Mouse (Mus musculus) MEL (cell line): ENCODE measurements around the gene Cyfip1. TPM values are rescaled to one million over a fixed set of nuclear protein-coding genes. Genes with fewer than 3 reads are reported as not detected.

ENCODE experiments used
- DNase-seq: peaks from one replicate; pipeline ENCODE4 v3.0.0; 2011; ENCODE audit warnings: low read depth, low spot score
- H3K27ac ChIP-seq: 2 replicates; pipeline ENCODE4 v1.5.1; 2012; ENCODE audit warnings: low read depth, mild to moderate bottlenecking, control low read depth, low read length, moderate library complexity; ENCODE audit not compliant: control insufficient read depth
- H3K27me3 ChIP-seq, 2 experiments: fragments of 150-350 bp in 1 of 2; sonication (generic) in 1 of 2; 2 replicates each; pipeline ENCODE4 v1.6.1; 2012; ENCODE audit warnings: low read length in 2 of 2, mild to moderate bottlenecking in 2 of 2, improper control_type of control experiment in 1 of 2, moderate library complexity in 1 of 2; ENCODE audit not compliant: insufficient read depth in 2 of 2, control insufficient read depth in 1 of 2
- H3K36me3 ChIP-seq, 2 experiments: 2 replicates each; pipeline ENCODE4 v1.6.1; 2012 to 2014; ENCODE audit warnings: low read length in 2 of 2, improper control_type of control experiment in 1 of 2, inconsistent platforms in 1 of 2, mild to moderate bottlenecking in 1 of 2; ENCODE audit not compliant: insufficient read depth in 2 of 2, control insufficient read depth in 1 of 2
- H3K4me1 ChIP-seq, 2 experiments: fragments of 150-350 bp in 1 of 2; sonication (generic) in 1 of 2; 2 replicates each; pipeline ENCODE4 v1.6.1; 2012; ENCODE audit warnings: low read length in 2 of 2, improper control_type of control experiment in 1 of 2, mild to moderate bottlenecking in 1 of 2; ENCODE audit not compliant: insufficient read depth in 2 of 2, control insufficient read depth in 1 of 2
- H3K4me3 ChIP-seq, 2 experiments: fragments of 150-350 bp in 1 of 2; sonication (generic) in 1 of 2; 2 replicates each; pipeline ENCODE4 v1.5.1; 2012; ENCODE audit warnings: low read depth in 2 of 2, low read length in 2 of 2, mild to moderate bottlenecking in 2 of 2, moderate library complexity in 2 of 2, control low read depth in 1 of 2, improper control_type of control experiment in 1 of 2; ENCODE audit not compliant: control insufficient read depth in 1 of 2, insufficient read depth in 1 of 2
- H3K79me2 ChIP-seq: 2 replicates; pipeline ENCODE4 v1.6.1; 2012; ENCODE audit warnings: mild to moderate bottlenecking, low read length, moderate library complexity; ENCODE audit not compliant: control insufficient read depth, poor library complexity, insufficient read depth
- H3K9ac ChIP-seq: 2 replicates; pipeline ENCODE4 v1.6.1; 2012; ENCODE audit warnings: low read depth, mild to moderate bottlenecking, control low read depth, low read length, moderate library complexity; ENCODE audit not compliant: control insufficient read depth, poor library complexity, severe bottlenecking
- H3K9me3 ChIP-seq: fragments of 150-350 bp; sonication (generic); replicated peaks from 2 replicates; pipeline ENCODE4 v1.6.1; 2012; ENCODE audit warnings: mild to moderate bottlenecking, low read length, improper control_type of control experiment, moderate library complexity; ENCODE audit not compliant: insufficient read depth
- CHD2 ChIP-seq: IDR thresholded peaks from 2 replicates; pipeline ENCODE4 v1.6.1; 2011; ENCODE audit warnings: low read length, improper control_type of control experiment
- ETS1 ChIP-seq: IDR thresholded peaks from 2 replicates; pipeline ENCODE4 v1.6.1; 2012; ENCODE audit warnings: low read depth, mild to moderate bottlenecking, inconsistent platforms, low read length, improper control_type of control experiment, moderate library complexity
- GABPA ChIP-seq: IDR thresholded peaks from 2 replicates; pipeline ENCODE4 v1.6.1; 2012; ENCODE audit warnings: low read depth, mild to moderate bottlenecking, inconsistent platforms, low read length, improper control_type of control experiment, moderate library complexity
- GATA1 ChIP-seq: IDR thresholded peaks from 2 replicates; pipeline ENCODE4 v1.6.1; 2011; ENCODE audit warnings: low read depth, low read length, improper control_type of control experiment
- JUND ChIP-seq: IDR thresholded peaks from 2 replicates; pipeline ENCODE4 v1.6.1; 2011; ENCODE audit warnings: low read depth, mild to moderate bottlenecking, improper control_type of control experiment, low read length
- MAFK ChIP-seq: IDR thresholded peaks from 2 replicates; pipeline ENCODE4 v1.6.1; 2011; ENCODE audit warnings: low read depth, mild to moderate bottlenecking, low read length, improper control_type of control experiment, borderline replicate concordance
- MAZ ChIP-seq: IDR thresholded peaks from 2 replicates; pipeline ENCODE4 v1.6.1; 2012; ENCODE audit warnings: low read depth, mild to moderate bottlenecking, inconsistent platforms, low read length, improper control_type of control experiment
- POLR2A ChIP-seq, 2 experiments: IDR thresholded peaks; 2 replicates each; pipeline ENCODE4 v1.6.1; 2011 to 2012; ENCODE audit warnings: low read length in 2 of 2, mild to moderate bottlenecking in 2 of 2, control low read depth in 1 of 2, improper control_type of control experiment in 1 of 2, low read depth in 1 of 2, moderate library complexity in 1 of 2; ENCODE audit not compliant: control insufficient read depth in 1 of 2, insufficient read depth in 1 of 2, poor library complexity in 1 of 2
- POLR2AphosphoS2 ChIP-seq: IDR thresholded peaks from 2 replicates; pipeline ENCODE4 v1.6.1; 2011; ENCODE audit warnings: low read length, improper control_type of control experiment
- RCOR1 ChIP-seq: IDR thresholded peaks from 2 replicates; pipeline ENCODE4 v1.6.1; 2012; ENCODE audit warnings: low read depth, mild to moderate bottlenecking, inconsistent platforms, low read length, improper control_type of control experiment
- SIN3A ChIP-seq: IDR thresholded peaks from 2 replicates; pipeline ENCODE4 v1.6.1; 2012; ENCODE audit warnings: low read length, improper control_type of control experiment, inconsistent platforms
- TAL1 ChIP-seq: IDR thresholded peaks from 2 replicates; pipeline ENCODE4 v1.6.1; 2012; ENCODE audit warnings: mild to moderate bottlenecking, inconsistent platforms, low read length, moderate library complexity, mixed read lengths
- TBP ChIP-seq: IDR thresholded peaks from 2 replicates; pipeline ENCODE4 v1.8.0; 2011; ENCODE audit warnings: low read depth, low read length, improper control_type of control experiment
- USF1 ChIP-seq: IDR thresholded peaks from 2 replicates; pipeline ENCODE4 v1.6.1; 2014; ENCODE audit warnings: low read depth, mild to moderate bottlenecking, inconsistent platforms, low read length, improper control_type of control experiment, moderate library complexity
- USF2 ChIP-seq, 2 experiments: IDR thresholded peaks; 2 replicates each; pipeline ENCODE4 v1.6.1; 2011 to 2012; ENCODE audit warnings: improper control_type of control experiment in 2 of 2, low read length in 2 of 2, borderline replicate concordance in 1 of 2, inconsistent platforms in 1 of 2, low read depth in 1 of 2, mild to moderate bottlenecking in 1 of 2; ENCODE audit not compliant: insufficient read depth in 1 of 2
- ZKSCAN1 ChIP-seq: IDR thresholded peaks from 2 replicates; pipeline ENCODE4 v1.6.1; 2012; ENCODE audit warnings: low read depth, mild to moderate bottlenecking, inconsistent platforms, low read length, improper control_type of control experiment, moderate library complexity
- polyA plus RNA-seq, 2 experiments: library from polyadenylated mRNA; stranded (reverse) in 1 of 2; unstranded in 1 of 2; fragments of >175 nt in 1 of 2; fragments of >200 nt in 1 of 2; gene quantifications; 2 replicates each; pipeline versions ENCODE4 v1.2.1 to v1.2.4; 2012; ENCODE audit warnings: low replicate concordance in 2 of 2, low read depth in 1 of 2; ENCODE audit not compliant: insufficient read length in 2 of 2, insufficient read depth in 1 of 2, missing spikeins in 1 of 2
- total RNA-seq: library from RNA; depleted of rRNA; stranded (reverse); fragments of 300-350 nt; gene quantifications from 2 replicates; pipeline ENCODE4 v1.2.3, GENCODE M21; 2012

Cyfip1 gene
- total and polyA plus RNA-seq, 3 experiments: 18.3 to 124 (median 27.6) TPM

DNA sequence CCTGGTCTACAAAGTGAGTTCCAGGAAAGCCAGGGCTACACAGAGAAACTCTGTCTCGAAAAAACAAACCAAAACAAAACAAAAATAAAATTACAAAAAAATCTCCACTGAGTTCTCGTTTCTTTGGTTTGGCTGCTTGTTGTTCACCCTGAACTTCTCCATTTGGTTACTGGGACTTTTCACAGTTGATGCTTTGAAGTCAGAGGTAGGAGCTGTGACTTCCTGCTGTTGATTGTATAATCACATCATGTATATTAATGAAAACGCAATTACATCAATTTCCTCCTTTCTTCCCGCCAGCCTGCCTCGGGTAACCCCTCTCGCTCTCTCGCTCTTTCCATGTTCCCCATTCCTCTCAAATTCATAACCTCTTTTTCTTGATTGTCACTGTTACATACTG lies 26.7 kb downstream of the Cyfip1 start:
- no peaks in the 10 kb centered on the region for H3K4me1 ChIP-seq
- H3K27ac ChIP-seq: no peak overlapping the region
- H3K79me2 ChIP-seq: 0 out of 2 replicates have a peak, but pooled peaks cover 2% of the 10 kb centered on the region

DNA sequence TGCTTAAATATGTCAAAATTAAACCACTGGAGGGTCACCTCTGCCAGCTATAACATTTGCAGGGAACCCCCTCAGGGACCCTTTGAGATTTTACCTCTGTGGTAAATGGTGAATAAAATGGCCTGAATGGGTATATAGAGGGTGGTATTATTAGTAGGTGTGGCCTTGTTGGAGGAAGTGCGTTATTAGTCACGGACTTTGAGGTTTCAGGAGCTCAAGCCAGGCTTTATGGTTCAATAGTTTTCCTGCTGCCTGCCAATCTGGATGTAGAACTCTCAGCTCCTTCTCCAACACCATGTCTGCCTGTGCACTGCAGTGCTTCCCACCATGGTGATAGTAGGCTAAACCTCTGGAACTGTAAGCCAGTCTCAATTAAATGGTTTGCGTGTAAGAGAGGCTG lies 27.7 kb downstream of the Cyfip1 start:
- H3K27me3 ChIP-seq: no peaks in the 10 kb centered on the region
- H3K79me2 ChIP-seq: 0 out of 2 replicates have a peak, but pooled peaks cover 2% of the 10 kb centered on the region
- no peak overlapping the region for H3K4me3 ChIP-seq
- H3K9ac ChIP-seq: no peak overlapping the region
- DNase-seq: no peak
- no peaks in the 10 kb centered on the region for H3K9me3 ChIP-seq
- no peaks in the 10 kb centered on the region; a peak in 1 of 4 replicates for H3K36me3 ChIP-seq
- no peaks in the 10 kb centered on the region for H3K4me1 ChIP-seq
- TF ChIP-seq POLR2A (IDR thresholded peaks at IDR 0.05; ENCODE audit: control insufficient read depth in 1 of 2, insufficient read depth in 1 of 2, low read depth in 1 of 2, low read length in 2 of 2, poor library complexity in 1 of 2) (no peak), USF1 (no peak), GABPA (no peak), GATA1 (no peak), JUND (no peak), SIN3A (no peak), MAZ (no peak), POLR2AphosphoS2 (no peak), MAFK (no peak), TAL1 (no peak), CHD2 (no peak), RCOR1 (no peak), USF2 (IDR thresholded peaks at IDR 0.05; ENCODE audit: borderline replicate concordance in 1 of 2, insufficient read depth in 1 of 2, low read depth in 1 of 2, low read length in 2 of 2) (no peak), TBP (no peak)
- no peak overlapping the region for H3K27ac ChIP-seq

More for the DNA sequence above, 26.7 kb downstream of the Cyfip1 start:
- no peaks in the 10 kb centered on the region for H3K36me3 ChIP-seq
- no peaks in the 10 kb centered on the region for H3K9me3 ChIP-seq
- no peaks in the 10 kb centered on the region for H3K27me3 ChIP-seq
- no peak for TF ChIP-seq GATA1
- no peak for TF ChIP-seq ZKSCAN1
- no peak for TF ChIP-seq CHD2
- TF ChIP-seq ETS1: no peak
- H3K9ac ChIP-seq: no peak overlapping the region
- no peak for DNase-seq
- no peak overlapping the region for H3K4me3 ChIP-seq
